ENCODE assay signal across 7 mouse cellular contexts in the genomic region with DNA sequence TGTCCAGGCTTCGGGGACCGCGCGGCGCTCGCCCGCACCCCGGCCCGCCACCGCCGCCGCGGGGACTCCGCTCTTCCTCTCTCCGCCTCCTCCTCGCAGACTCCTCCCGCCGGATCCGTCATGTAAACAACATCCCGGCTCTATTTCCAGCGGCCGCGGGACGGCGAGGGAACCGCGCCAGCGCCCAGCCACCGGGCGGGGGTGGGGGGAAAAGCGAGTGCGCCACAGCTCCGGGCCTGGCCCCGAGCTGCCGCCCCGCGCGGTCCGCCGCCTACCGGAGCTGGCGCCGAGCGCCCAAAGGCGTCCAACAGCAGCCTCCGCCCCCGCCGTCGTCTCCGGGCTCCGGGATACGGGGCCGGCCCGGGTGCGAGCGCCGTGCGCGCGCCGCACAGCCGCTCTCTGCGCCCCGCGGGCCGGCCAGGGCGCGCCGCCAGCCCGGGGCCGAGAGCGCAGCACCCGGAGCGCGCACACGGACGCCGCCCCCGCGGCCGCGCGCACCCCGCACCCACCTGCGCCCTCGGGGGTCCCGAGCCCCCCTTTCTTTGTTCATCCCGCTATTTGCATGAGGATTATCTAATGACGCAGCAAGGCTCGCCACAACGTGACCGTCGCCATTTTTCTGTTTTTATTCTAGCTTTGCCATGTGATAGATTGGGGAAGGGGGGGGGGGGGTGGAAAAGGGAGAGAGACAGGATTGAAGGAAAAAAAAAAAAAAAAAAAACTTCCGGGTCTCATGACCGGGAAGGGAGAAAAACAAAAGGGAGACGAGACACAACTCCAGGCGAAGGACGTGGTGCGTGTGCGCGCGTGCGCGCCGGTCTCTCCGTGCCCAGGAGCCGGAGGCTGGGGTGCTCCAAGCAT.
DNase-seq lines count a peak whose midpoint lies in the region; ATAC-seq and TF ChIP-seq lines count a peak whose summit lies in the region.

No protein-coding gene starts in this region.

- no peak for TF ChIP-seq CTCF in small intestine, adult 2 months (IDR thresholded peaks at IDR 0.05; ENCODE audit: extremely low read depth, insufficient read length, insufficient replicate concordance, low read depth, low read length)

- TF ChIP-seq POLR2A in small intestine, adult 2 months (IDR thresholded peaks at IDR 0.05; ENCODE audit: low read depth, low read length): peak; percentile 71

- no peaks in the 10 kb centered on the region for H3K9me3 ChIP-seq in embryonic facial prominence, embryonic 11.5 days (replicated peaks; ENCODE audit: control insufficient read depth, low read length)
- H3K9me3 ChIP-seq in limb, embryonic 10.5 days (replicated peaks): no peaks in the 10 kb centered on the region
- no peaks in the 10 kb centered on the region for H3K9me3 ChIP-seq in midbrain, embryonic 12.5 days

- peak overlapping the region; percentile 72 for H3K27ac ChIP-seq in embryonic facial prominence, embryonic 11.5 days (replicated peaks; ENCODE audit: low read depth, low read length)
- H3K27ac ChIP-seq in limb, embryonic 10.5 days: peak overlapping the region; percentile 94
- H3K27ac ChIP-seq in midbrain, embryonic 12.5 days (replicated peaks): peak overlapping the region; percentile 95
- H3K27ac ChIP-seq in small intestine, adult 2 months (ENCODE audit: insufficient read depth, low read depth, low read length): peak overlapping the region; percentile 96

- H3K9ac ChIP-seq in embryonic facial prominence, embryonic 11.5 days (replicated peaks; ENCODE audit: low read length): peak overlapping the region; percentile 84
- H3K9ac ChIP-seq in midbrain, embryonic 12.5 days (replicated peaks): peak overlapping the region; percentile 81

- H3K4me3 ChIP-seq in embryonic facial prominence, embryonic 11.5 days (ENCODE audit: low read depth, low read length): peak overlapping the region; percentile 84
- peak overlapping the region; percentile 80 for H3K4me3 ChIP-seq in limb, embryonic 10.5 days
- peak overlapping the region; percentile 79 for H3K4me3 ChIP-seq in midbrain, embryonic 12.5 days
- H3K4me3 ChIP-seq in small intestine, adult 2 months (ENCODE audit: low read depth, low read length): peak overlapping the region; percentile 96

- no peaks in the 10 kb centered on the region for H3K36me3 ChIP-seq in embryonic facial prominence, embryonic 11.5 days (replicated peaks; ENCODE audit: control insufficient read depth, insufficient read depth, low read depth, low read length)
- H3K36me3 ChIP-seq in limb, embryonic 10.5 days: no peaks in the 10 kb centered on the region
- no peaks in the 10 kb centered on the region for H3K36me3 ChIP-seq in midbrain, embryonic 12.5 days
- H3K36me3 ChIP-seq in small intestine, adult 2 months (ENCODE audit: control insufficient read depth, insufficient read depth, low read length): no peaks in the 10 kb centered on the region

- WGBS in embryonic facial prominence, embryonic 11.5 days: under 1% methylated on average over 82 of the region's 107 CpGs
- under 1% methylated on average over 106 of the region's 107 CpGs for WGBS in limb, embryonic 10.5 days
- WGBS in midbrain, embryonic 12.5 days: 1% methylated on average over 87 of the region's 107 CpGs
- WGBS in small intestine, adult 2 months: 1% methylated on average over 104 of the region's 107 CpGs

- peak; percentile 75 for ATAC-seq in embryonic facial prominence, embryonic 11.5 days (replicated peaks; ENCODE audit: insufficient number of reproducible peaks, low FRiP score, low TSS enrichment, low read depth)
- peak; percentile 88 for ATAC-seq in midbrain, embryonic 12.5 days (ENCODE audit: low FRiP score, low read depth)

- no peaks in the 10 kb centered on the region for H3K27me3 ChIP-seq in embryonic facial prominence, embryonic 11.5 days (ENCODE audit: control insufficient read depth, insufficient read depth, low read length)
- peaks cover 12% of the 10 kb centered on the region for H3K27me3 ChIP-seq in limb, embryonic 10.5 days (ENCODE audit: low read depth, poor library complexity, severe bottlenecking)
- H3K27me3 ChIP-seq in midbrain, embryonic 12.5 days: no peaks in the 10 kb centered on the region
- no peaks in the 10 kb centered on the region for H3K27me3 ChIP-seq in small intestine, adult 2 months (ENCODE audit: control insufficient read depth, insufficient read depth, low read length)

- peak; percentile 96 for DNase-seq in adrenal gland, adult 2 months
- peak; percentile 79 for DNase-seq in embryonic facial prominence, embryonic 11.5 days (ENCODE audit: low spot score)
- DNase-seq in heart, adult 11 months: peak; percentile 100
- peak; percentile 87 for DNase-seq in kidney, adult 11 months
- DNase-seq in limb, embryonic 10.5 days (ENCODE audit: low spot score): peak; percentile 78

- peak overlapping the region; percentile 72 for H3K4me2 ChIP-seq in embryonic facial prominence, embryonic 11.5 days (ENCODE audit: low read depth, low read length)
- H3K4me2 ChIP-seq in midbrain, embryonic 12.5 days (replicated peaks): peak overlapping the region; percentile 66

- H3K4me1 ChIP-seq in embryonic facial prominence, embryonic 11.5 days (ENCODE audit: control insufficient read depth, insufficient read depth, low read length): peaks cover 2% of the 10 kb centered on the region; the same call in 1 of the 2 replicates
- H3K4me1 ChIP-seq in limb, embryonic 10.5 days: peaks cover 29% of the 10 kb centered on the region
- peaks cover 28% of the 10 kb centered on the region for H3K4me1 ChIP-seq in midbrain, embryonic 12.5 days
- H3K4me1 ChIP-seq in small intestine, adult 2 months (ENCODE audit: control insufficient read depth, insufficient read depth, insufficient read length, low read length): peaks cover 2% of the 10 kb centered on the region; the same call in 1 of the 2 replicates

Comparison
In these comparisons a context has a peak if more than half of its experiments do, and no peak if none do; other contexts are left out.
1. Peak in every context shown above with its lines: DNase-seq, ATAC-seq, H3K4me3 ChIP-seq and H3K27ac ChIP-seq.